Mouse (Mus musculus) spleen, embryonic (tissue): ENCODE results near the gene P2ry6.

ENCODE experiments used
- CTCF ChIA-PET: fragments of 350-600 bp; sonication (Branson Sonifier 250); formaldehyde crosslinking; loops from one replicate; lab custom pipeline; 2022; lab: Charles Lee

The P2ry6 gene

DNA sequence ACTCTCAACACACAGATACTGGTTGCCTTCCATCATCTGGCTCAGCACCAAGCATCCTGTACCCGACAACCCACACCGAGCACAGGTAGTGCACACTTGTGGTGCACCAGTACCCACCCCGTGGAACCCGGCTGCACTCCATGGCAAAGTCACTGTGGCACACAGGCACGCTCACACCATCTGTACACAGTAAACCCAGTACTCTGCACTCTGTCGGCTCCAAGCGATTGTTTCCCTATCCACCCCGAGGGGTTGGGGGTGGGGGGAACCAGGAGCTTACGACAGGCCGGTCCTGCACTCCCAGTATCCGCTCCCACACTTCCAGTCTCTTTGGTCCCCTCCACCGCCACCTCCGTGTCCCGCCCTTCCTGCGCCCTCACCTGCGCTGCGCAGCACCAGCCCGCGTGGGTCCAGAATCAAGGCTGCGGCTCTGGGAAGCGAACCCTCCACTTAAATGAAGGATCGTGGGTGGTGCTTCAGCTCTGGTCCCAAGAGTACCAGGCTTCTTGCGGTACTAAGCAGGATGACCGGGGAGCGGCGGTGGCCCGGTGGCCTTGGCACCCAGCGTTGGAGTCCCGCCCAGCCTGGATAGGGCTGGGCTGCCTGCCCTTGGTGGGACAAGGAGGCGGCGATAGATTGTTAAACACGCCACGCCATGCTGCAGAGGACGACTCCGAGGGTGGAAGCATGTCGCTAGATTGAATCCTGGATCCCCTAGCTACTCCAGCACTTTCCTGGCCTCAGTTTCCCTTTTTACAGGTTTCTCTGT lies at the start of gene P2ry6:
TSS of gene P2ry6 (minus strand) at position 515 of the 769 bp plus-strand sequence.
- CTCF ChIA-PET: no interaction called here

GRCm38 (mm10) chr7:101017492-101017891 lies 43.0 kb upstream of the P2ry6 start:
- CTCF ChIA-PET: no interaction called here

DNA sequence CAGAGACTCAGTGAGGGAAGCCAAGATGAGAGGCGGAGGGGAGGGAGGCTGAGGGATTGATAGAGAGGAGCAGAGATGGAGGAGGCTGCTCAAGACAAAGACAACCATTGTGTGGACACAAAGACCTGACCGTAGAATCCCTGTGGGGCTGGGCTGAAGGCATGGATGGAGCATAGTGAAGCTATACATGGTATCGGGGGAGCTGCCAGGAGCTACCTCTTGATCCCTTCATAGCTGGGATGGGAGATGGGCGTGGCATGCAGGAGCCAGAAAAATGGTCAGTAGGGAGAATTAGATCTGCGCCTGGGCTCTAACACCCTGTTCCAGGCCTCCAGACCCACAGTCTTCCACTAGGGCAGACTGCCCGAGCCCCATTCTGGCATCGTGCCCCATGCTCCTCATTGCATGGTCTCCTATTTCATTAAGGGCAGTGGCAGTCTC lies 42.6 kb upstream of the P2ry6 start:
- CTCF ChIA-PET: interaction anchor here (0.6 kb wide), 1 partner anchor 258 kb away, joined by 3 read pairs; no protein-coding TSS in a partner anchor

DNA sequence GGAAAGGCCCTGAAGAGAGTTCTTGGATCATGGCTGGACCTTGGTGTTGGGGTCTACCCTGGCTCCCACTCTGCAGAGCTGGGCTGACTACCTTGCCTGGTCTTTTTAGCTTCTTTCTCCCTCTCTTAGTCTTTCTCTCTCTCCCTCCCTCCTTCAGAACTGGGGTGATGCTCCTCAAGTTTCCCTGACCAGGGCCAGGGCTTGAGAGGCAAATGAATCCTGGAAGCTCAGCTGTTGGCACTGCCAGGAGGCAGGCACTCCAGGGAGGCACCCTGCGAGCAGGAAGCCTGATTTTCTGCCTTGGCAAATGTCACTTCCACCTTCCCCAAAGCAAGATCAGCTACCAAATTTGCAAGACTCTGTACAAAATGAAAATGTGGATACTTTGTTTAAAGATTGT lies 40.5 kb upstream of the P2ry6 start:
- CTCF ChIA-PET: no interaction called here

DNA sequence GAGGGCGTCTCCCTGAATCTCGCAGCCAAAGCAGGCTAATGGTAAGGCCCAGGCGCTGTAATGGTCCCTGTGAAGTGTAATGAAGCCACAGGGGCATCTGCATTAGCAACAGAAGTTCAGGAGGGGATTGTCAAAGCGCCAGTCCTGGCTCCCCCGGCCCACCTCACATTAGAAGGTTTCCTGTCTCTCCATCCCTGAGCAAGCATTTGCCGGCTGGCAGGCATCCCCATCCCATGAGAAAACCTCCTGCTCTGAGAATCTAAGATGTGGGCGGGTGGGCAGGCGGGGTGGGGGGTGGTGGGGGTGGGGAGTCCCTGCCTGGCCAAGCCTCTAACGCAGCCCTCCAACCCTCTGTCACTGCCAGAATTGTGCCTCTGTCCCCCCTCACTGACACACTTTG lies 39.6 kb upstream of the P2ry6 start:
- CTCF ChIA-PET: no interaction called here

GRCm38 (mm10) chr7:101012541-101012940 lies 38.1 kb upstream of the P2ry6 start, which contains the start of gene P2ry2:
Gene P2ry2 (minus strand): TSS chr7:101012866.
- CTCF ChIA-PET: interaction anchor here (0.8 kb wide), 1 partner anchor 96 kb away, joined by 4 read pairs; no protein-coding TSS in a partner anchor

- CTCF ChIA-PET: interaction anchor here (0.7 kb wide), 1 partner anchor 26 kb away, joined by 5 read pairs; no protein-coding TSS in a partner anchor
Measured at GRCm38 (mm10) chr7:101011681-101012367, 37.4 kb upstream of the P2ry6 start.

DNA sequence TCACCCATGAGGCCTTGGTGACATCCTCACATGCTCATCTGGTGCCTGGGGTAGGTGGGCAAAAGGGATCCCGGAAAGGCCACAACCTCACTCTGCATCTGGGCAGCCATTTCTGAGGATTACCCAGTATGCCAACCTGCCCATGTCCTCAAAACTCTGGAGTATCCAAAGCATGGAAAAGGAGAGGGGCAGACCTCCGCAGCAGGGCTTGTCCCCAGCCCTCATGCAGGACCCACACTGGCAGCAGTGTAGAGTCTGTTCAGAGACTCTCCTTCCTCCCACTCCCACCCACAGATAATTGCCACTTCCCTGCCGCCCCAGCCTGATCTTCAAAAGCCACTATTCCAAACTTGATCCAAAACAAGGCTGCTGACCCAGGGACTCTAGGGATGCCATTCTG lies 36.3 kb upstream of the P2ry6 start:
- CTCF ChIA-PET: no interaction called here

GRCm38 (mm10) chr7:101006201-101006600 lies 31.8 kb upstream of the P2ry6 start:
- CTCF ChIA-PET: interaction anchor here (0.5 to 0.6 kb wide), 2 partner anchors 61 to 157 kb away, joined by 4 to 17 read pairs; no protein-coding TSS in a partner anchor

DNA sequence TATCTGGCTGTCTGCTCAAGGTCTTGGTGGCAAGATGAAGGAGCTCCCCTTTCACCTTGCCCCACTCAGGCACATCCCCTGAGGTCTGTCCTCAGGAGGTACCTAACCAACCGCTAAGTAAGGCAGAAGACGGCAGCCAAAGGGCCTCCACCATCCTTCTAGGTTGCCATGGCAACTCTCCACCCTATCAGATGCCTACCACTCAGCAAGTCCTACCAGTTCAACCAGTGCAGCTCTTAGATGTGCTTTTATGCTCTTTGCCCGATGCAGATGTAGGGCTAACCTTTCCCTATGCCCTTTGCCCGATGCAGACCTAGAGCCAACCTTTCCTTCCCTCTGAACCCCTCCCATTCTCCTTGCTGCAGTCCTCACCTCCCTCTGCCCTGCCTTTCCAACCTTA lies 30.7 kb upstream of the P2ry6 start:
- CTCF ChIA-PET: no interaction called here

DNA sequence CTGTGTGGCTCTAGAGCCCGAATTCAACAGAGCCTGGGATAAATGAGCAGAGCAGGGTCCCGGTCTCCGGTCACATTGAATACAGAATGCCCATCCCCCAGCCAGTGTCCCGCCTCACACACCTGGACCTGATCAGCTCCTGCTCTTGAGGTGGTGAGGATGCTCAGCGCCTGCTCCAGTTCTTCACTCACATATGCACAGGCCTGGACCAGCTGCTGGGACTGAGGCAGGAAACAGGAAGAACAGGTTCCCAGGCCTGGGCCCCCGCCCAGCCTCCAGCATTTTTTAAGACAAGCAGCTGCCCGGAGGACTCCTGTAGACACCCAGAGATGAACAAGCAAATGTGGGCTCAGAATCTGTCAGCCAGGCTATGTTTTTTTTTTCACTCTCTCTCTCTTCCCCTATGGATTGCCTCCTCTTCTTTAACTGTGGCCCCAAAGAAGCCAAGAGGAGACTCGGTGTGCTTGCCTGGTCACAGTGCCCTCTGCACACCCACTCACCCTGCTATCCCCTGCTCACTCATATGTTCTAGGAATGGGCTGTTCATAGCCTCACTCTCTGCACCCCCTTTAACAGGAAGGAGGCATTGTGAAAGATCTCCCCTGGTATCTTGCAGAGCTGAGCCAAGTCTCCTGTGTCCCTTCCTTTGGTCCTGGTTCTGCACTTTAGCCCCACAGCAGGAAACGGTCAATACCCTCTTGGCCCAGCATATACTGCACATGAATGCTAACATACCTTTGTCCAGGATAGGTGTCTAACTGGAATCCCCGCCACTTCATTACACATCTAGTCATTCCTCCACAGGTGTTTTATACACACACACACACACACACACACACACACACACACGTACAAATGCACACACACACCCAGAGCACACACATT lies 29.2 kb upstream of the P2ry6 start:
- CTCF ChIA-PET: no interaction called here

DNA sequence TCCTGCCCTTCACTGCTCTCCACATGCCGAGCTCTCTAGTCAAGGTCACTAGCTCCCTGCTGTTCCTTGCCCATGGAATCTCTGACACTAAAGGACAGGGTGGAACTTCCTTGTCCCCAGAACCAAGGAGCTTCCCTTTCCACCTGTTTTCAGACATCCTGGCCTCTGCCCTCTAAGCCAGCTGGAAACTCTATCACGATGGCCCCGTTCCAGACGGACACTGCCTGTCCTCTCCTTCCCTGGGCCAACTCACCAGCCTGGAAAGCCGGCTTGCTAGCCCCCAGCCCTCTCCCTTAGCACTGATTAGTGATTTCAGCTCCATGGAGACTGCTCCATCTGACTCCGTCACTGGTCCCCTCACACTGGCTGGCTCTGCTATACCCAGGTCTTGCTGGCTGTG lies 27.8 kb upstream of the P2ry6 start:
- CTCF ChIA-PET: no interaction called here

DNA sequence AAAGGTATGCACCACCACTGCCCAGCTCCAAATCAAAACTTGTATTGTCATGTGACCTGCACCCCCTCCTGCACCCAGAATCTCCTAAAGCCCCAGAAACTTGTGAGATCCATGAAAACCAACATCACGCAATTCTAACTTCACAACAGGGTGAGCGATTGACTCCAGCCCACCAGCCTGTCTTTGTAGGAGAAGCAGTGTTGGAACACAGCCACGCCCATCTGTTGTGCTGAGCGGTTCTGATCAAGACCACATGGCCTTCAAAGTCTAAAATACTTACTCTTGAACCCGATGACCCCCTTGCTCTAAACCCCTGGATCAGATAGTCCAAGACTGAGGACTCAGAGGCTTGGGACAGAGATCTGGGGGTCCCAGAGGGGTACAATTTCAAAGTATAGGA lies 25.2 kb upstream of the P2ry6 start:
- CTCF ChIA-PET: no interaction called here

GRCm38 (mm10) chr7:100998578-100998960 lies 24.1 kb upstream of the P2ry6 start:
- CTCF ChIA-PET: no interaction called here

DNA sequence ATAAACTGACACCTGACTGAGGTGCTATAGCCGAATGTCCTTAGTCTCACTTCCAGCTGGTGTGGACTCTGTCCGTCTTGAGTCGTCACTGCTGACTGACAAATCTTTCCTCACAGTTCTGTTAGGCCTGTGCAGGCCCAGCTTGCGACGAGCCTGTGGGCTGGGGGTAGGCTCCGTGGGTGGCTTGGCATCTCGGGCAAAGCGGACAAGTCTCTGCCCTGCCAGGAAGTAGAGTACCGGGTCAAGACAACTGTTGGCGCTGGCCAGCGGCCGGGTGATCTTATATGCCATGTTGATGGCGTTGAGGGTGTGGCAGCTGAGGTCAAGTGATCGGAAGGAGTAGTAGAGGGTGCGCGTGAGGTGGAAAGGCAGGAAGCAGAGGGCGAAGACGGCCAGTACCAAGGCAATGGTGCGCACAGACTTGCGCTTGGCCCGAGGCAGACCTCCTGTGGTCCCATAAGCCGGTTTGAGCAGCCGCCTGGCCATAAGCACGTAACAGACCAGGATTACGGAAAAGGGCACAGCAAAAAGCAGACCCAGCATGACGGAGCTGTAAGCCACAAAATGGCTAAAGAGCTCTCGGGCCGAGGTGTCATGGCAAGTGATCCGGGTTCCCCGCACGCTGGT lies 23.6 kb upstream of the P2ry6 start:
- CTCF ChIA-PET: no interaction called here

- CTCF ChIA-PET: no interaction called here
Measured at GRCm38 (mm10) chr7:100997215-100997614, 22.8 kb upstream of the P2ry6 start.

GRCm38 (mm10) chr7:100995951-100996350 lies 21.5 kb upstream of the P2ry6 start:
- CTCF ChIA-PET: no interaction called here

DNA sequence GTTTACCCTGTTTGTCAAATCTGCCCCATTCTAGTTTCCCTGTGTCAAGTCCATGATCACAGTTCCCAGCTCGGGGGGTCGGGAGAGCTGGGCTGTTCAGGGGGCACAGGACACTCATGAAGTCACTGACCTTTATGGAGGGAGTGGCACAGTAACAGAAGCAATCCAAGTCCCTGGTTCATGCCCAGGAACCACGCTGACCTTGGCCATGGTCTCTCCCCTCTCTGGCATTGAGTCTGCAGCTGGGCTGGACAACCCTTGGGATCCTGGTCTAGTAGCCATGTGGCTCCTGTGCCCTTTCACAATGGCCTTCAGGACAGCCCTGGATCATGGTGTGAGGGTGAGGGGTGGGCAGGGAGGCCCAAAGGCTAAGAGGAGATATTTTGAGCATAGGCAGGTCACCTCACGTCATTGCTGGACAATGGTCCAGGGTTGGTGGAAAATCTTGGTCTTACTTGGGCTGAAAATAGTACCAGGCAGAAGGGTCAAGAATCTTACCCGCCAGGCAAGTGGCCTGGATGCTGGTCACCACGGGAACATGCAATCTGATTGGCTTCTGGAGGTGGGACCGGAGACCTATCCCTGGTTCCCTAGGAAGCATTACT lies 20.9 kb upstream of the P2ry6 start:
- CTCF ChIA-PET: no interaction called here

- CTCF ChIA-PET: no interaction called here
Measured at GRCm38 (mm10) chr7:100993166-100993565, 18.7 kb upstream of the P2ry6 start.

DNA sequence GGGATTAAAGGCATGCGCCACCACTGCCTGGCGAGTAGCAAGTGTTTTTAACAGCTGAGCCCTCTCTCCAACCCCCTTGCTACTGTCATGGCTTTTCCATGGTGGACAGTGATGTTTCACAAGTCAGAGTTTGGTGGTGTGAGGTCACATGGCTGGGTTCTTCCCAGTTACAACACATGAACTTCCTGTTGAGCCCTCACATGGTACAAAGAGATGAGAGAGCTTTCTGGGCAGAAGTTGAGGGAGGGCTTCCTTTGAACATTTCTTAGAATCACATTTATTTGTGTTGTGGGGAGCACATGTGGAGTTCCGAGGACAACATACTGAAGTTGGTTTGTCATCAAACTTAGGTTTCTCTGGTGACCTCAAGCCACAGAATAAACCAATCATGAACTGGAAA lies 17.5 kb upstream of the P2ry6 start:
- CTCF ChIA-PET: no interaction called here
